Mouse (Mus musculus): Measurements from ENCODE around the gene A630089N07Rik.

GRCm38 (mm10) chr16:97977722-97978121 is 104.5 kb downstream of the A630089N07Rik start:
- TF ChIP-seq POLR2A (IDR thresholded peaks at IDR 0.05; ENCODE audit: low read depth, low read length) (no peak), CTCF (IDR thresholded peaks at IDR 0.05; ENCODE audit: borderline replicate concordance, insufficient read depth, low read length) (no peak)

Measured in embryonic fibroblast, embryonic 13.5 days (primary cell).